Mouse (Mus musculus): ENCODE data around the gene Kdm2b.

DNA sequence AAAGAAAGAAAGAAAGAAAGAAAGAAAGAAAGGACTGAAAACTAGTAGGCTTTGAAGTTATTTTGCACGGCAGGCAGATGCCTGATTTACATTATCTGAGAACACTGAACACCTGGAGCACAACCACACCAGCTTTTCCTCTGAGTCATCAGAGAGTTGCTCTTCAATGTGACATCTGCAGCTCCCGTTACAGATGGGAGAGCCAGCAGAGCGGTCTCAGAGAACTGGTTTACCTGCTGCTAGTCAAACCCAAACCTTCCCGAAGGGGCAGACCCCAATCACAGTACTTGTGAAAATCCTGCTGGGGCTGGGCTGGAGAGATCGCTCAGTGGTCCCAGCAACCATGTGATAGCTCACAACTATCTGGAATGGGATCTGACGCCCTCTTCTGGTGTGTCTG, 165.2 kb downstream of the Kdm2b start:
- TF ChIP-seq EP300 (IDR thresholded peaks at IDR 0.05; ENCODE audit: low read depth) (no peak), CTCF (IDR thresholded peaks at IDR 0.05; ENCODE audit: low read depth) (no peak)
